Mouse (Mus musculus): ENCODE results near the gene Cdk5.

- TF ChIP-seq CTCF (IDR thresholded peaks at IDR 0.05; ENCODE audit: low read depth) (no peak), EP300 (IDR thresholded peaks at IDR 0.05; ENCODE audit: low read depth) (no peak)
These were observed 34.2 kb downstream of the Cdk5 start for GRCm38 (mm10) chr5:24389011-24389657.
